Mouse (Mus musculus): ENCODE results near the gene Olfr859.
"Not testable (repeated sequence)": the region's sequence is repeated elsewhere in the genome, so short reads cannot be mapped to it uniquely, and the experiment has no call there.

Olfr859 gene

GRCm38 (mm10) chr9:19804606-19805005, at the start of gene Olfr859:
Gene Olfr859 (plus strand): TSS chr9:19804906.
- not testable (repeated sequence) for DNase-seq (ENCODE audit: low spot score)

GRCm38 (mm10) chr9:19769136-19769535, 35.6 kb upstream of the Olfr859 start:
- DNase-seq (ENCODE audit: low spot score), result no peak

- no peak for DNase-seq (ENCODE audit: low spot score)
Observed at GRCm38 (mm10) chr9:19769701-19770100, 35.0 kb upstream of the Olfr859 start.

- DNase-seq (ENCODE audit: low spot score), result no peak
Observed at GRCm38 (mm10) chr9:19779983-19780382, 24.7 kb upstream of the Olfr859 start, which contains the start of gene Olfr58. Gene Olfr58 (plus strand): TSS chr9:19780283.

GRCm38 (mm10) chr9:19803000-19803399, 1.7 kb upstream of the Olfr859 start:
- DNase-seq (ENCODE audit: low spot score), result no peak

- no peak for DNase-seq (ENCODE audit: low spot score)
Observed at GRCm38 (mm10) chr9:19849647-19850046, 44.9 kb downstream of the Olfr859 start, which contains the start of gene Olfr860. Gene Olfr860 (minus strand): TSS chr9:19849747.
